Mouse (Mus musculus) B cell, adult 62 days (primary cell): ENCODE data around the gene Cemip2. TPM values are rescaled to one million over a fixed set of nuclear protein-coding genes. Genes with fewer than 3 reads are reported as not detected.

Experiments used
- total RNA-seq: library from RNA; stranded (reverse); gene quantifications from 4 replicates; pipeline ENCODE4 v1.2.4, GENCODE M21; 2023

Gene Cemip2
- total RNA-seq: 17.0 to 20.6 TPM (median 18.2 TPM) in 4 replicates

GRCm38 (mm10) chr19:21778147-21778917, at the start of gene Cemip2:
Gene Cemip2 (plus strand): TSS chr19:21778342.

Other genes with a start within 250 kb of the Cemip2 start
- gene 1110059E24Rik, start 125.4 kb upstream of the Cemip2 start, total RNA-seq: 124 to 144 TPM (median 130 TPM) in 4 replicates
- gene Abhd17b, start 125.2 kb upstream of the Cemip2 start, total RNA-seq: 136 to 153 TPM (median 139 TPM) in 4 replicates